Mouse (Mus musculus): ENCODE results near the gene Meltf.

DNA sequence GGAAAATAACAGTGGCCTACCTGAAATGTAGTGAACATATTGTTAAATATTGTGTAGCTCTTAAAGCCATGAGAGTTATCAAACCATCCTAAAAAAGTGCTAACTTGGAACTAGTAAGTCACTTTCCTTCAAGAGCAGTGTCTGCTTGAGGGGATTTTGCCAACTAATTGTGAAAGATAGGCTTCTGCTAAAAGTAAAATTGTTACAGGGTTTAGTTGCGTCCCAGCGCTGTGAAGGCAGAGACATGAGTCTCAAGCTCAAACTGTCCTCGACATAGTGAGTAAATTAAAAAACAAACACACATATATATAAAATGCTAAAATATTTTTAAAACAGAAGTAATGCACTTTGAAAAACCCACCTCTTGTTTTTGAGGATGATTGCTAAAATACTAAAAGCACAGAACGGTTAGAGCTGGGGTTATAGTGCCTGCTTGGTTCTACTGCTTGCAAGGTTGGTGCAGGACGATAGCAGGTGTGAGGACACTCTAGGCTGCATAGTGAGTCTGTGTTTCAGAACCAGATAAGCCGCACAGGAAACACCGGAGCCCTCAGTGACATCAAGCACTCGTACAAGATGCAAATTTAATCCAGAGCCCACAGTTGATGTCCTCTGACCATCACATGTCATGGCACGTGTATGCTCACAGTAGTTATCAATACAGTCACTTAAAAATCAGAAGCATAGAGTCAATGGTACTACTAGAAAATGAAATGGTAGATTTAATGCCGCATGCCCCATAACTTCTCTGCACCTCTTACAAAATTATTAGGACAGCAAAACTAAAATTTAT lies 45.8 kb upstream of the Meltf start:
- no peak for TF ChIP-seq CTCF (IDR thresholded peaks at IDR 0.05; ENCODE audit: borderline replicate concordance, control insufficient read depth, extremely low read depth, insufficient read depth, low read length, poor library complexity)
- TF ChIP-seq POLR2A (IDR thresholded peaks at IDR 0.05; ENCODE audit: control insufficient read depth, extremely low read depth, insufficient read depth, low read length, poor library complexity), result no peak
